Comparison of ENCODE assay signal across 32 mouse cellular contexts in genomic region chr1:55134301-55134700, GRCm38 (mm10).
"Had no signal": no experiment of that assay in that cellular context is flagged by ENCODE, and none has a peak within 500 bp of the region (broad histone marks: within the 10 kb centered on the region; RNA-seq: fewer than 3 reads in every experiment).

No protein-coding gene starts in this region.

- H3K27me3 ChIP-seq: limb, embryonic 12.5 days; limb, embryonic 13.5 days; limb, embryonic 15.5 days; liver, embryonic 12.5 days; liver, embryonic 13.5 days; liver, embryonic 15.5 days; lung, embryonic 15.5 days; megakaryocyte, embryonic 14.5 days; midbrain, embryonic 12.5 days; midbrain, embryonic 13.5 days; midbrain, embryonic 15.5 days; neural tube, embryonic 12.5 days had no signal

- H3K27ac ChIP-seq: limb, embryonic 10.5 days; limb, embryonic 12.5 days; limb, embryonic 13.5 days; limb, embryonic 15.5 days; liver, embryonic 12.5 days; liver, embryonic 13.5 days; liver, embryonic 14.5 days; liver, embryonic 15.5 days; lung, embryonic 15.5 days; macrophage; midbrain, embryonic 10.5 days; midbrain, embryonic 12.5 days; midbrain, embryonic 13.5 days; midbrain, embryonic 15.5 days; neural tube, embryonic 12.5 days had no signal

- H3K9me3 ChIP-seq: limb, embryonic 10.5 days; limb, embryonic 12.5 days; limb, embryonic 13.5 days; limb, embryonic 15.5 days; liver, embryonic 12.5 days; liver, embryonic 13.5 days; liver, embryonic 15.5 days; lung, embryonic 15.5 days; megakaryocyte, embryonic 14.5 days; midbrain, embryonic 10.5 days; midbrain, embryonic 12.5 days; midbrain, embryonic 13.5 days; midbrain, embryonic 15.5 days; neural tube, embryonic 12.5 days had no signal

- H3K9ac ChIP-seq: limb, embryonic 12.5 days; limb, embryonic 13.5 days; limb, embryonic 15.5 days; liver, embryonic 12.5 days; liver, embryonic 13.5 days; liver, embryonic 14.5 days; liver, embryonic 15.5 days; liver, postnatal 0 days; lung, embryonic 14.5 days; lung, embryonic 15.5 days; midbrain, embryonic 12.5 days; midbrain, embryonic 13.5 days; midbrain, embryonic 15.5 days; neural tube, embryonic 12.5 days had no signal

- H3K4me3 ChIP-seq: limb, embryonic 10.5 days; limb, embryonic 12.5 days; limb, embryonic 13.5 days; limb, embryonic 15.5 days; liver, embryonic 12.5 days; liver, embryonic 13.5 days; liver, embryonic 15.5 days; lung, embryonic 15.5 days; midbrain, embryonic 10.5 days; midbrain, embryonic 12.5 days; midbrain, embryonic 13.5 days; midbrain, embryonic 15.5 days; myocyte; neural tube, embryonic 12.5 days had no signal

- H3K36me3 ChIP-seq: midbrain, embryonic 15.5 days had no signal

- H3K4me2 ChIP-seq: limb, embryonic 12.5 days; limb, embryonic 13.5 days; limb, embryonic 15.5 days; liver, embryonic 11.5 days; liver, embryonic 13.5 days; liver, embryonic 15.5 days; lung, embryonic 14.5 days; lung, embryonic 15.5 days; midbrain, embryonic 11.5 days; midbrain, embryonic 12.5 days; midbrain, embryonic 13.5 days; midbrain, embryonic 15.5 days; neural tube, embryonic 12.5 days had no signal

- ATAC-seq: liver, embryonic 12.5 days; liver, postnatal 0 days; lung, postnatal 0 days; midbrain, embryonic 13.5 days; midbrain, embryonic 15.5 days; midbrain, embryonic 16.5 days had no signal

- DNase-seq: left cerebral cortex, postnatal 4 days; liver; liver, embryonic 13.5 days; liver, postnatal 0 days; lung, adult 18-20 months; lung, adult 2 months; lung, embryonic 14.5 days; lung, postnatal 10 days; lung, postnatal 14 days; lung, postnatal 36 days; lung, postnatal 4 days; midbrain, embryonic 14.5 days had no signal
